Mouse (Mus musculus): Measurements from ENCODE around the gene Gm7029.

Gene Gm7029

DNA sequence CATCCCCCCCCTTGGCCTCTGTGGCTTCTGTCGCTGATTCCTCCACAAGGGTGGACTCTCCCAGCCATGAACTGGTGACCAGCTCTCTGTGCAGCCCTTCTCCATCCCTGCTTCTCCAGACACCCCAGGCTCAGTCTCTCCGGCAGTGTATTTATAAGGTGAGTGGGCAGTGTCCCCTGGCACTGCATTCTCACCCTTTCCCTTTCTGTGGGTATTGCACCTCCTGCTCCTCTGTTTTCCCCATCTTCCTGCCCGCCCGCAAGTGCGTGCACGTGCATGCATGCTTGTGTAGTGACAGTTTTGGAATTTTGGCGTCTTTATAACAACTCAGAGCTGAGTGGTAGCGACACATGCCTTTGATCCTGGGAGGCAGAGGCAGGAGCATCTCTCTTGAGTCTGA, 40.3 kb downstream of the Gm7029 start:
- DNase-seq (ENCODE audit: low spot score): no peak

GRCm38 (mm10) chr17:33914969-33915391, 41.3 kb downstream of the Gm7029 start:
- no peak for DNase-seq (ENCODE audit: low spot score)

DNA sequence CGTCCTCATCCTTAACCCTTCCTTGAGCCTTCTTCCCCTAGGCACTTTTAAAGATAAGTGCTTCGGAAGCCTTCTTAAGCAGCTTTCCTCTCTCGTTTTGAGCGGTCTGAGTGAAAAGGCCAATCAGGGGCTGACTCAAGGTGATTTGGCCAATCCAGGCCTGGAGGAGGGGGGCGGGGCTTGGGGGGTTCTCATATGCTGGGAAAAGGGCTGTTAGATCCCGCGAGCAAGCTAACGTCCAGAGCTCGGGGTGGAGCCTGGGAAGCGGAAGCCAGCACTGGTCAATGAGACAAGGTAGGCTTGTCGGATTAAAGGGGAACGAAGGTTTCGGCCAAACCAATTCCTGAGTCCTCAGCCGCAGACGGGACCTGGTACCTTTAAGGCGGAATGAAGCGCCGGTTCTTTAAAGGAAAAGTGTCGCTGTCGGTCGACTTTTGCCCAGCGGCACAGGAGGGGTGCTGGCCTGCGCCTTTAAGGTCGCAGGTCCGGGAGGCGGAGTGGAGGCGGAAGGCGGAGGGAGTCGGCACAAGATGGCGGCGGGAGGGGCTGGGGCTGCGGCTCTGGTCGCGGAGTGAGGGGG, 42.1 kb downstream of the Gm7029 start, which contains the start of the genes Tapbp and Zbtb22:
TSS of gene Tapbp (plus strand) at position 229 of the 580 bp plus-strand sequence.
TSS of gene Zbtb22 (plus strand) at position 234 of the 580 bp plus-strand sequence.
- DNase-seq (ENCODE audit: low spot score): peak; percentile 99

- peak; percentile 38 for DNase-seq (ENCODE audit: low spot score)
These were observed 42.7 kb downstream of the Gm7029 start for GRCm38 (mm10) chr17:33916294-33916693.

- no peak for DNase-seq (ENCODE audit: low spot score)
These were observed 43.4 kb downstream of the Gm7029 start for GRCm38 (mm10) chr17:33916847-33917655.

GRCm38 (mm10) chr17:33917656-33918292, 44.1 kb downstream of the Gm7029 start:
- DNase-seq (ENCODE audit: low spot score): no peak

GRCm38 (mm10) chr17:33918293-33919203, 44.9 kb downstream of the Gm7029 start:
- DNase-seq (ENCODE audit: low spot score): peak; percentile 45

DNA sequence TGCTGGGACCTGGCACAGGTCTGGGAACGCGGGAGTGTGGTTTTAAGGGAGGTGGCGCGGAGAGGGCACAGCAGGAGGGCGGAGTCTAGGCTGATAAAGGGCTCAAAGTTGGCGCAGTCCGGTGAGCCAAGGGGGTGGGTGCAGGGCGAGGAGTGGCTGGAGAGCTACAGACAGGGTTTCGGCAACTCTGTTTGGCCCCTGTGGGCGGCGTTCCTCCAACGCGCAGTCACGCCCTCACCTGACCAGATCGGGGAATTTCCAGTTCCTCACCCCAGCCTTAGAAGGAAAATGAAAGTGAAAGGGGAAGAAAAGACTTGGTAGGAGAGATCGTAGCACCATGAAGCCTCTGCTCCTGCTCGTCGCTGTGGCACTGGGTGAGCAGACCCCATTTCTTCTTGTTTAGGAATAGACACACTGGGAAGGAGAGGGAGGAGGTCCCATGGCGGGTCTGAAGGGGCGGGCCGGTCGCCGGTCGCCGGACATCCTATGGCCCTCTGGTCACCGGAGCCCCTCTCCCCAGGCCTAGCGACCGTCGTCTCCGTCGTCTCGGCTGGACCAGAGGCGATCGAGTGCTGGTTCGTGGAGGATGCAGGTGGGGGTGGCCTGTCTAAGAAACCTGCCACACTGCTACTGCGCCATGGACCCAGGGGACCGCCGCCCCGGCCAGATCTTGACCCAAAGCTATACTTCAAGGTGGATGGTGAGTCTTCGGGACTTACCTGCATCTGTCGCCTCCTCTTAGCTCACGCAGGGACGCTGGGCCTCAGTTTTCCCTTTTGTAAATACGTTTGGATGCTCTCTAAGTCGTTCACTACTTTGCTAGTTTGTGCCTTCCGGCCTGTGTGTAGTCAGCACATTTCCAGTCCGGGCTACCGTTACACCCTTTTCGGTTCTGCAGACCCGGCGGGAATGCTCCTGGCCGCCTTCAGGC, 46.0 kb downstream of the Gm7029 start:
- DNase-seq (ENCODE audit: low spot score): peak; percentile 93

DNA sequence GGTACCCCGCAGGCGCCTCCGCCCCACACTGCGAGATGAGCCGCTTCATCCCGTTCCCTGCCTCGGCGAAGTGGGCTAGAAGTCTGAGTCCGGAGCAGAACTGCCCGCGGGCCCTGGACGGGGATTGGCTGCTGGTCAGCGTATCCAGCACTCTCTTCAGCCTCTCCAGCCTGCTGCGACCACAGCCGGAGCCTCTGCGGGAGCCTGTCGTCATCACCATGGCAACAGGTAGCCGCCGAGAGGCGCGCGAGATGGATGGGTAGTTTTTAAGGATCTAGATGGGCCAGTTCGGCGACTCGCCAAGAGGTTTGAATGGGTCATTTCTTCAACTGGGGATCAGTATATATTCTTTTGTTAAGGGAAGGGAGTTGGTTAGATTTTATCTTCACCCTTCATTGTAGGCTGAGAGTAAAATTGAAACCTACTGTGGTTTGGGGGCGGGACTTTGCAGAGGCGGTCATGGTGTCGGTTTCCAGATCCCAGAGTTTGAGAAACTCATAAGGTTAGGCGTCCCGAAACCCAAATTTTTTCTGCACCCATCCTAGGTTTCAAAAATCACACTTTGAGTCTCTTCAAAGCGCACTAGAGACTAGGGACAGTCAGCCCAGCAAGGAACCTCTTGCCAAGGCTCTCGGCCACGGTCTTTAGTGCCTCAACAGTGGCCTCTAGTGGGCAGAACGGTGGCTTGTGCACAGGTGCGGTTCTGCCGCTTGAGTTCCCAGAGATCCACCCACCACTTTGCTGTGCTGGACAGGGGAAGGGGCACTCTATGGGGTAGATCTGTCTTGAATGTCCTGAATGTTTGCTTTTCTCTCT, 46.9 kb downstream of the Gm7029 start:
- peak; percentile 90 for DNase-seq (ENCODE audit: low spot score)

DNA sequence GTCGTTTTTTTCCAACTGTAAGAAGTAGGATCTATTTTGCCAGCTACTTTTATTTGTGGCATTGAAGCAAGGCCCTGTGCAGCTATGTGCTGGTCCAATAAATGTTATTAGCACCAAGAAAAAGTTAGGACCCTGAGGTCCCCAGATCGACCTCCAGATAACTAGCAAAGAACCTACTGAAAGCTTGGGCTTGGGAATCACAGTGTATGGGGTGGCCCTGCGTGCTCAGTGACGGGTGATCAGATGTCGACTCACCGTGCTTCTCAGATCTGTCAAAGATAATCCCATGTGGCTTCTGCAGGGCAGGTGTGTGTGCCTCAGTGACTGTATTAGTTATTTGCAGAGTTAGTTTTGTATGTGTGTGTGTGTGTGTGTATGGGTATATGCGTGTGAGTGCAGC, 47.7 kb downstream of the Gm7029 start:
- no peak for DNase-seq (ENCODE audit: low spot score)
